Mouse (Mus musculus) hindbrain, postnatal 0 days (tissue): ENCODE measurements around the gene Usp3. TPM values are rescaled to one million over a fixed set of nuclear protein-coding genes. Genes with fewer than 3 reads are reported as not detected.

Experiments
- ATAC-seq: fragments of 200-750 bp; cut with Nextera tagmentation; 2 replicates; pipeline ENCODE4 v1.8.0; 2017; ENCODE audit warnings: mild to moderate bottlenecking, moderate TSS enrichment, moderate library complexity
- DNase-seq: peaks from one replicate; pipeline ENCODE4 v3.0.0-alpha.2; 2015; ENCODE audit warnings: low spot score
- H3K27ac ChIP-seq: fragments of 300-500 bp; sonication (generic); 2 replicates; pipeline ENCODE4 v1.5.1; 2014; ENCODE audit warnings: mild to moderate bottlenecking
- H3K27me3 ChIP-seq: fragments of 300-500 bp; sonication (generic); 2 replicates; pipeline ENCODE4 v1.6.1; 2014; ENCODE audit warnings: low read length, mixed read lengths; ENCODE audit not compliant: insufficient read depth
- H3K36me3 ChIP-seq: fragments of 300-500 bp; sonication (generic); 2 replicates; pipeline ENCODE4 v1.6.1; 2014; ENCODE audit warnings: low read length, mixed read lengths; ENCODE audit not compliant: insufficient read depth
- H3K4me1 ChIP-seq: fragments of 300-500 bp; sonication (generic); 2 replicates; pipeline ENCODE4 v1.6.1; 2014; ENCODE audit warnings: antibody characterized with exemption, low read length, mixed read lengths; ENCODE audit not compliant: insufficient read depth
- H3K4me2 ChIP-seq: fragments of 300-500 bp; sonication (generic); 2 replicates; pipeline ENCODE4 v1.6.1; 2014; ENCODE audit warnings: low read depth, mild to moderate bottlenecking, low read length, moderate library complexity, mixed read lengths
- H3K4me3 ChIP-seq: fragments of 300-500 bp; sonication (generic); 2 replicates; pipeline ENCODE4 v1.5.1; 2014; ENCODE audit warnings: low read length
- H3K9ac ChIP-seq: fragments of 300-500 bp; sonication (generic); replicated peaks from 2 replicates; pipeline ENCODE4 v1.6.1; 2014; ENCODE audit warnings: mild to moderate bottlenecking, low read length, moderate library complexity, mixed read lengths
- H3K9me3 ChIP-seq: fragments of 300-500 bp; sonication (generic); 2 replicates; pipeline ENCODE4 v1.6.1; 2016; ENCODE audit warnings: low read length, mixed read lengths
- CTCF ChIP-seq: IDR thresholded peaks from 2 replicates; pipeline ENCODE4 v1.5.1; 2016; ENCODE audit warnings: antibody characterized with exemption, control low read depth, low read depth
- WGBS: fragments of 180-500 bp; shearing (Covaris S2); extraction: QIAGEN DNeasy Blood & Tissue Kit; methylation state at CpG from one replicate; pipeline ENCODE4 v1.1.7; 2014; 5-methylcytosine and 5-hydroxymethylcytosine counted together
- polyA plus RNA-seq: library from polyadenylated mRNA; unstranded; fragments of >200 nt; fragmentation: Nextera tagmentation; extraction: Ambion mirVana; gene quantifications from 2 replicates; pipeline ENCODE4 v1.2.1, GENCODE M21; 2015
- total RNA-seq: library from RNA; depleted of rRNA; stranded (reverse); fragments of >200 nt; gene quantifications from 2 replicates; pipeline ENCODE4 v1.2.3, GENCODE M21; 2014

The Usp3 gene
- total and polyA plus RNA-seq, 2 experiments from 2014 or later = 28.4 to 39.6 TPM

GRCm38 (mm10) chr9:66624873-66625272 lies 31.9 kb upstream of the Usp3 start:
- 82% methylated on average over 1 of the region's 1 CpGs for WGBS
- no peaks in the 10 kb centered on the region for H3K9me3 ChIP-seq
- H3K9ac ChIP-seq = no peak overlapping the region
- H3K4me1 ChIP-seq = no peaks in the 10 kb centered on the region
- H3K36me3 ChIP-seq = no peaks in the 10 kb centered on the region
- no peak overlapping the region for H3K27ac ChIP-seq
- ATAC-seq (no peak), DNase-seq (no peak)
- H3K4me3 ChIP-seq = no peak overlapping the region
- TF ChIP-seq CTCF = no peak
- H3K27me3 ChIP-seq = no peaks in the 10 kb centered on the region
- H3K4me2 ChIP-seq = no peak overlapping the region

- Histone ChIP-seq H3K36me3 (no peaks in the 10 kb centered on the region), H3K9me3 (no peaks in the 10 kb centered on the region), H3K4me1 (no peaks in the 10 kb centered on the region), H3K9ac (no peak overlapping the region), H3K27ac (no peak overlapping the region), H3K4me3 (no peak overlapping the region), H3K27me3 (no peaks in the 10 kb centered on the region), H3K4me2 (no peak overlapping the region)
- TF ChIP-seq CTCF = no peak
- DNase-seq (no peak), ATAC-seq (no peak)
- 100% methylated on average over 1 of the region's 1 CpGs for WGBS
These were observed 30.7 kb upstream of the Usp3 start for GRCm38 (mm10) chr9:66623627-66624026.

- DNase-seq (peak; percentile 38), ATAC-seq (no peak)
- H3K9ac ChIP-seq = no peak overlapping the region
- H3K9me3 ChIP-seq = no peaks in the 10 kb centered on the region
- TF ChIP-seq CTCF = no peak
- WGBS = 33% methylated on average over 6 of the region's 6 CpGs
- no peaks in the 10 kb centered on the region for H3K36me3 ChIP-seq
- H3K27ac ChIP-seq = peak overlapping the region; percentile 48; the same call in 1 of the 2 replicates
- H3K4me3 ChIP-seq = no peak overlapping the region
- H3K27me3 ChIP-seq = no peaks in the 10 kb centered on the region
- H3K4me2 ChIP-seq = no peak overlapping the region
- H3K4me1 ChIP-seq = no peaks in the 10 kb centered on the region
These were observed 27.6 kb upstream of the Usp3 start for GRCm38 (mm10) chr9:66620581-66620981.

- no peak for TF ChIP-seq CTCF
- H3K4me2 ChIP-seq = no peak overlapping the region
- no peak overlapping the region for H3K4me3 ChIP-seq
- H3K27ac ChIP-seq = no peak overlapping the region
- H3K36me3 ChIP-seq = no peaks in the 10 kb centered on the region
- ATAC-seq = no peak
- H3K4me1 ChIP-seq = no peaks in the 10 kb centered on the region
- no peaks in the 10 kb centered on the region for H3K9me3 ChIP-seq
- 90% methylated on average over 1 of the region's 1 CpGs for WGBS
- DNase-seq = no peak
- H3K27me3 ChIP-seq = no peaks in the 10 kb centered on the region
- no peak overlapping the region for H3K9ac ChIP-seq
These were observed 27.1 kb upstream of the Usp3 start for GRCm38 (mm10) chr9:66620055-66620454.

- H3K4me3 ChIP-seq = no peak overlapping the region
- DNase-seq (no peak), ATAC-seq (no peak)
- no peaks in the 10 kb centered on the region for H3K4me1 ChIP-seq
- WGBS = 86% methylated on average over 2 of the region's 2 CpGs
- H3K27ac ChIP-seq = no peak overlapping the region
- no peaks in the 10 kb centered on the region for H3K36me3 ChIP-seq
- H3K9me3 ChIP-seq = no peaks in the 10 kb centered on the region
- H3K4me2 ChIP-seq = no peak overlapping the region
- H3K27me3 ChIP-seq = no peaks in the 10 kb centered on the region
- no peak overlapping the region for H3K9ac ChIP-seq
- no peak for TF ChIP-seq CTCF
These were observed 24.9 kb upstream of the Usp3 start for GRCm38 (mm10) chr9:66617812-66618211.

GRCm38 (mm10) chr9:66616858-66617257 lies 23.9 kb upstream of the Usp3 start:
- H3K27me3 ChIP-seq = no peaks in the 10 kb centered on the region
- no peaks in the 10 kb centered on the region for H3K4me1 ChIP-seq
- 78% methylated on average over 4 of the region's 4 CpGs for WGBS
- DNase-seq (no peak), ATAC-seq (no peak)
- no peak overlapping the region for H3K9ac ChIP-seq
- H3K27ac ChIP-seq = no peak overlapping the region
- TF ChIP-seq CTCF = no peak
- no peaks in the 10 kb centered on the region for H3K9me3 ChIP-seq
- no peaks in the 10 kb centered on the region for H3K36me3 ChIP-seq
- no peak overlapping the region for H3K4me3 ChIP-seq
- H3K4me2 ChIP-seq = no peak overlapping the region

- H3K9me3 ChIP-seq = no peaks in the 10 kb centered on the region
- no peak for DNase-seq
- ATAC-seq = no peak
- no peaks in the 10 kb centered on the region for H3K27me3 ChIP-seq
- H3K4me1 ChIP-seq = no peaks in the 10 kb centered on the region
- 79% methylated on average over 9 of the region's 9 CpGs for WGBS
- H3K27ac ChIP-seq = no peak overlapping the region
- no peak overlapping the region for H3K4me2 ChIP-seq
- H3K4me3 ChIP-seq = no peak overlapping the region
- no peak overlapping the region for H3K9ac ChIP-seq
- no peak for TF ChIP-seq CTCF
- no peaks in the 10 kb centered on the region for H3K36me3 ChIP-seq
These were observed 22.2 kb upstream of the Usp3 start for GRCm38 (mm10) chr9:66615141-66615540.
